Mouse (Mus musculus): ENCODE data around the gene Tmem39b.

GRCm38 (mm10) chr4:129650359-129650758 is 46.3 kb downstream of the Tmem39b start:
- TF ChIP-seq GATA1 (IDR thresholded peaks at IDR 0.05; ENCODE audit: low read length) (no peak), TAL1 (IDR thresholded peaks at IDR 0.05; ENCODE audit: low read length) (no peak)

All from erythroblast, embryonic 14.5 days (primary cell).